Mouse (Mus musculus) frontal cortex, postnatal 25 days (tissue): ENCODE data around the gene Poc1b.

Experiments used
- DNase-seq, 2 experiments: peaks; one replicate each; pipeline ENCODE4 v3.0.0; 2022; ENCODE audit warnings: low spot score in 2 of 2

Poc1b gene

DNA sequence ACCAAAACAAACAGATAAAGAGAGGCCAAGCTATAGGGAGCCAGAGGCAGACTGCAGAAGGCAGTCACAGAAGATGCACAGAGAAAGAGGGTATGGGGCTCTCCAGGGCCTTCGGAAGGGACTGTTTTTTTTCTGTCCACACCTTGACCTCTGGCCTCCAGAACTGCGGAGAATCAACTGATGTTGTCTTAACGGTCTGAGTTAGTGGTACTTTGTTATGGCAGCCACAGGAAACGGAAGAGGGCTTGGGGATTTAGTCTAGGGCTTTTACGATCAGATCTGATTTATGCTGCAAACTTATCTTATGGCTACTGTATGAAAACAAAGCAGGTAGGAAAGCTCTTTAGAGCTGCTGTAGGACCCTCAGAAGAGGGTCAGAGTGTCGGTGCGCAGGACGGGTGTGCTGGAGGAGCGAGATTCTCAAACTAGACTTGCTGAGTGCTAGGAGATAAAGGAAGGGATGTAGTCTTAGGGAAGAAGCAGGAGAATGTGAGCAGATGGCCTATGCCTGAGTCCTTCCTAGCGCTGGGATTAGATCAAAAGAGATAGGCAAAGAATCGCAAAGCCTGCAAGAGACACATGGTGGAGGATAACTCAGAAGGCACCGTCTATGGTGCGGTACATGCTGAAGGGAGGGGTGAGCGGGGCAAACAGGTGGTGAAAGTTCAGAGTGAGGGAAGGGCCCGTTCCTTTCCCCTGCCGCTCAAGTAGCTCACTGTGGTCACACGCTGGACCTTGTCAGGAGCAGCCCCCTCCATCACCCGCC is 8.8 kb downstream of the Poc1b start:
- no peak for DNase-seq

GRCm38 (mm10) chr10:99116237-99116632 is 9.4 kb downstream of the Poc1b start:
- DNase-seq: no peak

- no peak for DNase-seq
These were observed 10.1 kb downstream of the Poc1b start for GRCm38 (mm10) chr10:99116650-99117615.

GRCm38 (mm10) chr10:99117876-99118275 is 11.0 kb downstream of the Poc1b start:
- DNase-seq: no peak

- DNase-seq: no peak
These were observed 11.9 kb downstream of the Poc1b start for GRCm38 (mm10) chr10:99118697-99119096.

- DNase-seq: no peak
These were observed 12.6 kb downstream of the Poc1b start for GRCm38 (mm10) chr10:99119471-99119870.

GRCm38 (mm10) chr10:99126225-99126624 is 19.4 kb downstream of the Poc1b start, which contains the start of gene Phxr2:
TSS of gene Phxr2 (minus strand) at chr10:99126325.
- no peak for DNase-seq

GRCm38 (mm10) chr10:99126954-99127353 is 20.1 kb downstream of the Poc1b start:
- no peak for DNase-seq

DNA sequence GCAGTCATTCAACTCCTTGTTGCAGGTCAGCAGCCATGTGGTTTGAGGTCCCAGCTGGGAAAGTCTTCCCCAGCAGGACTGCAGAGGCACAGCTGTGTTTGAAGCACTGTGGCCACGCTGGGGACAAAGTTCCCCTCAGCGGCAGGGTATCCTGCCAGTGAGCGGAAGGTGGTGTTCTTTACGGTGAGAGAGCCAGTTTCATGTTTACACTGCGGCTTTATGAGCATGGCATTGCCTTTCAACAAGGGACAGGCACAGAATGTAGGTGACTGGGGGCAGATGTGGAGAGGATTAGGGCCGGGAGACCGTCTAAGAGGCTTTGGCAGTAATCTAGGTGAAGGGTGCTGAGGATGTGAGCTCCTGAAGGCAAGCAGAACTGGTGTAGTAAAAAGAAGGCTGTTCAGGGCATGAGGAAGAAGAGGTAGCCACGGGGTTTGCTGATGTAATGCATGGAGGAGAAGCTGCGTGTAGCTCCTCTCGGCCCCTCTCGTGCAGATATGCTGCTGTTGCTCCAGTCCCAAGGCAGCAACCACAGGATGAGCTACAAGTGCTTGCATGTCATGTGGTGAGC is 20.9 kb downstream of the Poc1b start:
- no peak for DNase-seq

DNA sequence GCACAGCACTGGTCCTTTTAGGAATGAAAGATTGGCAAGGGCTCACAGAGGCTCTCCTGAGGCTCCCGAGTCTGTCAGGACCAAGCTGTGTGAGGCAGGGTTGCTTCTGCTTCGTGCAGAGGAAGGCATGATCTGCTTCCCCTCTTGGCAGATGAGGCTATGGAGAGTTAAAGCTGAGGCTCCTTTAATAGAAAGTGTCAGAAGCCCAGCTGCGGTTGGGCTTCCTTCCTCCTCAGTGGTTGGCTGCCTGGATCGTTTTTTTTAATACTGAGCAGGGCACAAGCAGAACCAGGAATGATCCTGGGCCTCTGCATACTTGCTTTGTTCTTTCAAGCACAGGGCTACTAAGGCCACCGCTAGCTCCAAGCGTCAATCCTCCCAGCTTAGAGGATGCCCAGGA is 23.8 kb downstream of the Poc1b start:
- DNase-seq: no peak

- DNase-seq: no peak
These were observed 24.5 kb downstream of the Poc1b start for GRCm38 (mm10) chr10:99131298-99131697.

GRCm38 (mm10) chr10:99132189-99132588 is 25.4 kb downstream of the Poc1b start:
- no peak for DNase-seq

DNA sequence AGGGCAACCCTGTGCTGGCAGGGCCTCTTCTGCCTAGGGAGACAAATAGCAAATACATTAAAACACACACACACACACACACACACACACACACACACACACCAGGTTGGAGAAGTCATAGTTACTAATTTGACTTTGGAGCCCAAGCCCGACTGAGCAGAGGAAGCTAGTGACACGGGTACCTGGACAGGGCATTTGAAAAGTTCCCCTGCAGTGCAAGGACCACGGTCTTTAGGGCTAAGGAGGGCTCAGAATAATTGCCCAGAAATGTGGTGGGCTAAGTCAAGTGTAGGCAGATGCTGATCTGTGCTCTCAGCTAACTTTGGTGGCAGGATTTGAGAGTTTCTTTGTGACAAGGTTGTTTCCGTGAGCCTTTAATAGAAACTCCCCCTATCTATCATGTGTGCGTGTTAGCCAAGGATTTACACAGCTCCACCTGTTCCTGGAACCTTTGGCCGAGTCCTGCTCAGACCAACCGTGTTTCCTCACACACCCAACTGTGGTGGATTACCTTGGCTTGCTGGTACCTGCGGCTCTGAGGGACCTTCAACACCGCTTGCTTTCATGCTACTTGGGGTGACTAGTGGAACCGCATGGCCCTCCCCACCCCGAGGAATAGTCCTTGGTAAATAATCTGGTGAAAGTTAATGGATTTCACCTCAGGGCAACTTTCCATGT is 25.9 kb downstream of the Poc1b start:
- no peak for DNase-seq

- DNase-seq: no peak
These were observed 26.6 kb downstream of the Poc1b start for GRCm38 (mm10) chr10:99133321-99133875.

- no peak for DNase-seq
These were observed 29.5 kb downstream of the Poc1b start for GRCm38 (mm10) chr10:99136337-99136736.

DNA sequence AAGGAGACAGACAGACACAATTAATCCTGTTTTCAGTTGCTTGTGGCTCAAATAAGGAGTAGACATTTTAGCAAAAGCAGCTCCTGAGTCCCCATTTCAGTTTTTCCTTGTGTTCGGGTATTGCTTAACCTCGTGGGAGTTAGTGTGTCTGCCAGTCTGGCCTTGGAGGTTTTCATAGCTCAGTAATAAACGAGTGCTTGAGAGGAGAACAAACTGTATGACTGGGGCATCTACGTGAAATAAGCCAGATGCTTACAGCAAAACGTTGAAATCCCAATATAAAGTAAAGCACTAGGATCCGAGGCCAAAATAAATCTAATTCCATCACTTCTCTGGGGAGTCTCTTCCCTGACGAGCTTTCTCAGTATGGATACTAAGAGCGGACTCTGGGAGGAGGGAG is 38.8 kb downstream of the Poc1b start:
- DNase-seq: no peak

DNA sequence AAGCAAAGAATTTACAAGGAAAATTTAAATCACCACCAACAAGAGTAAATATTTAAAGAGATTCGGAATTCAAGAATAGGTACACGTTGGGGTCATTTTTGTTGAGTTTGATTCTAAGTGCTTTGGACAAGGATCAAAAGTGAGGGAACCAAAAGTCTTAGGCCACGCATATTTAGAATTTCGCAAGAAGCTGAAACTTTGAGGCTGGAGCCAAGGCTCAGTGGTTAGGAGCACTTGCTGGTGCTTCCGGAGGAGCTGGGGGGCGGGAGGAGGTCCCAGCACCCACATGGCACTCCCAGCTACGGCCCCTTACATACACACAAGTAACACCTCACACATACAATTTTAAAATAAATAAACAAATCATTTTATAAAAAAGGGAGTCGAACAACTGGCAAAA is 39.8 kb downstream of the Poc1b start:
- no peak for DNase-seq

DNA sequence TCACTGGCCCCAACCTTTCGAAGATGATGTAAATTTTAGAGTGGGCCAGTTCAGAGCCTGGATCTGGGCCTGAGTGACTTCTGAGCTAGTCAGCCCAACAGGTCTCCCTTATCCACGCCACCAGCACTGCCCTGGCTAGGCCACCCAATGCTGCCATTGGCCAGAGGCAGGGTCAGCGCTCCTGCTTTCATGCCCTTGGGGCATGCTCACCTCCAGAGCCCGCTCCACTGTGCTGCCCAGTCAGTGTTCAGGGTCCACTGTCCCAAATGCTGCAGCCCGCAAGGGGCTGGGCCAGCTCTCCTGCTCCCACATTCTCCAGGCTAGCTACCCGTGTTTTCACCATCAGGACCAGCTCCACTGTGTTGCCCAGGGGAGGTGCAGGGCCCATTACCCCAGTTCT is 43.2 kb downstream of the Poc1b start:
- no peak for DNase-seq

GRCm38 (mm10) chr10:99151580-99151979 is 44.7 kb downstream of the Poc1b start:
- no peak for DNase-seq

- no peak for DNase-seq
These were observed 45.2 kb downstream of the Poc1b start for GRCm38 (mm10) chr10:99152063-99152462.

DNA sequence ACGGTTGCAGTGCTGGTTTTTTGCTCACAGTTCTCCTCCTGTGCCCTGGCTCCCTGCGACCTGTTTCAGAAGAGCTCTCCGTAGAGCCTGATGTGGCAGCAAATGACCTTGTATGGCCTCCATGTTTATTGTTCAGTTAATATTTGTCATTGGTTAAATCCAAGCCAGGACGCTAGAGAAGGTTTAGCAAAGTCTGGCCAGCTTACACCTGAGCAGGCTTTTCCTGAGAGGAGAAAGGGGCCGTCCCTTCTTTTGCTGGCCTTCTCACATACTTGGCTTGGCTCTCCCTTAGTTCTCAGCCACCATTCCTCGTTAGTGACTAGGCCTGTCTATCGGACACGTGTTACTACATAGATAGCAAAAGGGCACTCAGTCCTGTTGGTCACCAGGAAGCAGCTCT is 47.8 kb downstream of the Poc1b start:
- DNase-seq: no peak

DNA sequence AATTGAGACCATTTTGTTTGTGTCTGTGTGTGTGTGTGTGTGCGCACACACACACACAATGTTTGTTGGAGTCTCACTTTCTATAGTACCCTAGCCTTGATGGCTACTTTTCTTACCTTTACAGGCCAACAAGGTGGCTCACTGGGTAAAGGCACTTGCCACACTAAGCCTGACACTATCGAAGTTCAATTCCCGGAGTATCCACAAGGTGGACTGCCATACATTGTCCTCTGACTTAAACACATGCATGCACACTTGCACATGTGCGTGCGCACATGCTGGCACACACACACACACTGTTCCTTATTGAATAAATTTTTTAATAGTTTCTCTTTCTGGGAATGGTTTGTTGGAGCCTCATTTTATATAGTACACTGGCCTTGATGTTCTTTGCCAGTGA is 50.0 kb downstream of the Poc1b start:
- no peak for DNase-seq
